Mouse (Mus musculus) lung, postnatal 14 days (tissue): Measurements from ENCODE around the gene Elmo1.

Experiments
- DNase-seq: peaks from one replicate; pipeline ENCODE4 v3.0.0; 2021

Elmo1 gene

DNA sequence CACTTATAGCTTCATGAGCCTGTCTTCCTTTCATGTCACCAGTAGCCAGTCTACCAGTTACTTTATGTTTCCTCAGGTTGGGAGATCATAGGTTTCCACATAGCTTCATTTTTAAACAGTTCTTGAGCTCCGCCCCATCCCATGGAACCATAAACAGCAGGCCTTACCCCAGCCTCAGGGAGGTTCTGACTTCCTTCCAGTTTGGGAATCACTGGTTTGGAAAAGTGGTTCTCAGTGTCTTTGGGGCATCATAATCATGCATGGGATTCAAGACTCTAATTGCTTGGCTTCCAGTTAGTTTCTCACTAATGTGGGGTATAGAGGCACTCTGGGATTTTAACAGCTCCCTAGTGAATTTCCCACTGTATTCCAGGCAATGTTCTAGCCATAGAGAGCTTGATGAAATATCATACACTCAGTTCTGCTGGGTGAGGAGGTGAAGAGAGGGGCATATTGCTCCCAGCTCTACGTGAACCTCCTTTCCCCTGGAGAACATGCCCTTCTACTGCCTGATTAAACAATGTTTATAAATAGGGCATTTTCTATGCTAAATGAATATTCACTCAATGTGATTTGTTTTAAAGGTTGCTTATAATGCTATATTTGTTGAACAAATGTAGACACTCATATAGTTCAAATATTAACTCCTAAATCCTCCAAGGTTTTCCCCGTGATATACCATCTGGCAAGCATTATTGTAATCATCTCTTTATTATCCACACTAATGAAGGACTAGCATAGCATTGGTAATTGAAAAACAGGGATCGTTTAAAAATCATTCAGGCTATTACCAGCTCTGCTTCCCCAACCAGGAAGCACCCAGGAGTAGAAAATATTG lies 244.9 kb downstream of the Elmo1 start:
- no peak for DNase-seq

DNA sequence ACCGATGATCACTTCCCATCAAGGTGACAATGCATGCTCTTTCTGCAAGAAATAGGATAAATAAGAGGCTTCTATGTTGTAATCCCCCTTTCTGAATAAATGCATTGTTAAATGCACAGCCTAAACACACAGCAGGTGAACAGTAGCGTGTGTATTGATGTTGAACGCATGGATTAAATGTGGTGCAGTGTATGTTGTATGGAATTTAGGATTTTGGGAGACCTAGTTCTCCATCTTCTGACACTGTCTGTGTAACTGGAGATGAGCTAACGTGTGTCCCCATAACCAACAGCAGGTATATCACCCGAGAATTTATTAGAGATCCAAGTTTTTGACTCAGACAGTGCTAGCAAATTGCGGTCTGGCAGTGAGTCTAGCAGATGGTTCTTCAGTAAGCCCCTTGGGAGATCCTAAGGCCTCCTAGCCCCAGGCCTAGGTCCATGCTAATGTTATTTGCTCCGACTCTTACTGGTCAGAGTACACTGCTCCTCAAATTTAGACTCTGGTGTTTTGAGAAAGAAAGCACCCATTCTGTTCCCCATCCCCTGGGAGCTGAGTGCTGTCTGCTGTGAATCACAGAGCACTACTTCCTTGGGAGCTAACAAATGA lies 245.6 kb downstream of the Elmo1 start:
- DNase-seq = no peak

DNA sequence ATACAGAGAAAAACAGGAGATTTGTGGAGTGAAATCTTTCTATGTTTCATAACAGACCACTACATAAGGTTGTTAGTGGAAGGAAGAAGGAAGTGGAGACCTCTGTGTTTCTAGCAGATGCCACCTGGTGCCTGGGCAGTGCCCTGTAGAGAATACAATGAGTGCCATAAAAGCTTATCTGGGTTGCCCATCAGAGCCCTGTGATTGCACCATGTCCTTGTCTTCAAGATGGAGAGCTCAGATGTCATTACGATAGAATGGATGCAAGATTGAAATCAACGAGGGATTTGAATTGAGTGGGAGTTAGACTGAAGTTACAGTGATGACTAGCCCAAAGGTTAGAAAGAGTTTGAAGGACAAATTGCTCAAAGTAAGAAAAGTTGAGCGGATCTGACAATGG lies 252.5 kb downstream of the Elmo1 start:
- DNase-seq = no peak

DNA sequence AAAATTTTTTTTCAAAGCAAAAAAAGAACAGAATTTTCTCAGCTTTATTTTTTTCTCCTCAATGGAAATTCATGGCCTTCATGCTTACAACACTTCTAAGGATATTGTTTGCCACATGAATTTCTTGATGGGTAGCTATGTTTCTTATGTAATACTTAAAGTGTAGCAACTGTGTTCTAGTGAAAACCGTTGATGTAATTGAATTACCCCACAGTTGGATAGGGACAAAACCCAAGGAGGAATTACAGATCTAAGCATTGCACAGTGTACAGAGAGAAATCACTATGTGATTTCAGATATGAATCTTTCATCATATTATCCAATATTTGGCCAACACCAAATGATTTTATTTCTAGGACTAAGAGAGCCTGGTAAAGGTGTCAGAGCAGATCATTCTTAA lies 259.4 kb downstream of the Elmo1 start:
- DNase-seq = no peak

DNA sequence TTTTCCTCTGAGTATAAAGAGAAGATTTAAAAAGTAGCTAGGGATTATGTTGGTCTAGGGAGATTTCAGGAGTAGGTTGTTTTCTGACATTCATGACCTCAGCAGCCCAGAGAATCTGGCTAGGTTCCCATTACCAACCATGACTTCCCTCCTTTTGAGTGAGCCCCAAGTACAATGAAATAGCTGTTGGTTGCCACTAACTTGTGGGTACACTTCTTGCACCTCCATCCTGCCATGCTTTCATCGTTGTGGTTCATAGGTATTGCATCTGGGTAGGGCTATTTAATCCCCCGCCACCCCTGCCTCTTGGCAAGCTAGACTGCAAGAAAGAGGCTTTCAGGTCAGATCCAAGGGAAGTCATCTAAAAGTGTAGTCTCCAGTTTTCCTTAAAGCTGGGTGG lies 262.2 kb downstream of the Elmo1 start:
- no peak for DNase-seq

DNA sequence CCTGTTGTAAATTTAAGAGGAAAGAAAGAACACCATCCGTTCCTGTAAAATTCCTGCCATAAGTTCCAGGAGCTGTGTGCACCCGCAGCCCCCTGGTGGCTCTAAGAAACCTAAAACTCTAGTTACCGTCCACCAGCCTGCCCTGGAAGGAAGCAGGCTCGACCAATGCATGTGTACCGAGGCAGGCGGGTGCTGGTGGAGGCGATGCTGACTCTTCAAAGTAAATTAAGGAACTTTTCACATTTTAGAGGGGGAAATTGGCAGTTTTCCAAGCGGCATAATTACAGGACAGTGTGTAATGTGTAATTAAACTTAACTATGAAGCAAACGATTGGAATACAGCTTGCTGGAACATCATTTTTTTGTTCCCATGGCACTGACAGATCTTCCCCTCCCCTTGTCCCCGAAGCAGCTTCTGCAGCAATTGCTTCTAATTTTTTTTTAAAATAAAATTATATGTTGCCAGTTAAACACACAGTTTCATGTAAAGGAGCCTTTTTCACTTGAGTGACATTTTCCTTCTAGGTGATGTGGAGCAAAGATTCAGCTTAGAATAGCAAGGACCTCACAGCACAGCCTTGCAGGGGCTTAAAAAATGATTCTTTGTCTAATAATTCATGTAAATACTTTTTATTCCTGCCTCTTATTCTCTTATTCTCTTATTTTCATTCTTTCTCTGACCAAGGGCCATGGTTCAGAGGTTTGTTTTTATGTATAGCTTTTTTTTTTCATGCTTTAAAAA lies 263.6 kb downstream of the Elmo1 start:
- no peak for DNase-seq

- no peak for DNase-seq
Measured at GRCm38 (mm10) chr13:20354604-20354999, 264.2 kb downstream of the Elmo1 start.

- DNase-seq = no peak
Measured at GRCm38 (mm10) chr13:20362541-20362940, 272.1 kb downstream of the Elmo1 start.

GRCm38 (mm10) chr13:20365828-20366593 lies 275.6 kb downstream of the Elmo1 start:
- no peak for DNase-seq

DNA sequence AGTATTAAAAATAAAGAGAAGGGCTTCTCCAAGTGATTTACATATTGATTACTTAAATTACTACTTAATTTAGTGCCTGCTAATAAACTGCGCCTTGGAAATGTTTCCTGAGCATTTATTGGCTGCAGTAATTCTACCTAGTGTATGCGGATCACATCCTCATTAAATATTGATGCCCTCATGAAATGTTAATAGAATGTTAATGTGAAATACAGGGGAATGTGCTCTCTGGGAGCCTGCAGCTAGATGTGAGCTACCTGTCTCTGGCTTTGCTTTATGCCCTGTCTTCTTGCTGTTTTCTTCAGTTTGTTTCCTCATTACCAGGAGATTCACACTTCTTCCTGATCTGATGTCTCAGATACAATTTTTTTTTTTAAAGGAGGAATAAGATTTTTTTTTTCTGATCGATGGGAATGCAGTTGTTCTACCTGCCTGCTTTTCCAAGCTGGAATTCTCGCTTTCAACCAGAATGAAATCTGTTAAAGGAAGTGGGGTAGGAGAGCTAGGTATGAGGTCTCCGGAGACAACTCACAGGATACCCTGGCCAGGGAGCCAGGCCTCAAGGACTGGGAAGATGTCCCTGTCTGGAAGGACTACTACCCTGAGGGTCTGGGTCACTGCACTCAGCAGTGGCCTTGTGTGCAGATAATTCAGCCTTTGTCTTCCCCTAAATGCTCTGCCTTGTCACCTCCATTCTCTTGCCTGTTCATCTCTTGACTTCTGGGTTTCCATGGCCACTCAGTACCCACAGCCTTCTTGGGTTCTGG lies 279.8 kb downstream of the Elmo1 start:
- DNase-seq = no peak

DNA sequence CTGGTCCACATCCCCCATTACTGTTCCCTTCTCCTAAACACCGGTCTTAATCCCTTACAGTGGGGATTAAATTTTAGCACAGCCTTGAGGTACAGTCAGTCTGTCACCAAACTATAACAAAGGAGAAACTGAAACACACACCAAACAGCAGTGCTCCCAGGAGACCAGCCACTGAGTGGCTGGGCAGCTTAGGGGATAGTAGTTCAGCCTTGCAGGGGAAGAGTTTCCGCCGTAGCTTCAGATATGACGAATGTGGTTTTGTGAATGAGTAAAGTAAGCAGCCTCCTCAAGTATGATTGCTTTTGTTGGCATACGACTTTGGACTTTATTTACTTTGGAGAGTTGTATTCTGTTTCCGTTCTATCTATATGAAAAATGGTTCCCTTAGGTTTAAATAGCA lies 281.1 kb downstream of the Elmo1 start:
- DNase-seq = no peak

DNA sequence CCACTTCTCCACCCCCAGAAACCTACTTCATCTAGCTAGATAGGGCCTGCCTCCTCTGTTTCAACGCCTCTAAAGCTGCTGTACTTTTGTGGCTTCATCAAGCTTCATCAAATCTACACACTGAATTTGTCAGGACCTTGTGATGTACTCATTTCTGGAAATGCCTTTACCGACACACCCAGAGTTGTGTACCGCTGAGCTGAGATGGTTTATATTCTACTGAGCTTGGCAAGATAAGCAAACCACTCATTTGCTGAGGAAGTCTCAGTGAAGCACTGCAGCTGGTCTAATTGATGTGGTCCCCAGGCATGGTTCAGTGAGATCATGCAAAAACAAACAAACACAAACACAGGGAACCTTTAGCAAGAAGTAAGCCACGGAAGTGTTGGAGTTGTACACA lies 281.9 kb downstream of the Elmo1 start:
- DNase-seq = no peak

- DNase-seq = no peak
Measured at GRCm38 (mm10) chr13:20378869-20379268, 288.5 kb downstream of the Elmo1 start.

GRCm38 (mm10) chr13:20383875-20384274 lies 293.5 kb downstream of the Elmo1 start:
- DNase-seq = peak; percentile 15

DNA sequence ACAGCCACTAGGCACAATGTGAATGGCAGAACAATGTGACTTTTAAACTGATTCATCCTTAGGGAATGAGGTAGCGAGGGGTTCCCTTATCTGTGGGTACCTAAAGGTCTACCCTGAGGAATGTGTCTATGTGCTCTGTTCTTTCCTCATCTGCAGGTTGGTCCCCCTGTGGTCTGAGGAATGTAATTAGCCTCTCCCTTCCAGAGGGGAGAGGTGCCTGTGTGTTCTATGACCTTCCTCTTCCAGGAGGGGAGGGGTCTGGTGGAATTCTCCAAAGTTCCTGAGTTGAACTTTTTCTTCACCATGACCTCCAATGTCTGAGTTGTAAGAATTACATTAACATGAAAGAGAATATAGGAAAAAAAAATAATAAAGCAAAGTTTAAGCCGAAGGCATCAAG lies 294.4 kb downstream of the Elmo1 start:
- DNase-seq = no peak

DNA sequence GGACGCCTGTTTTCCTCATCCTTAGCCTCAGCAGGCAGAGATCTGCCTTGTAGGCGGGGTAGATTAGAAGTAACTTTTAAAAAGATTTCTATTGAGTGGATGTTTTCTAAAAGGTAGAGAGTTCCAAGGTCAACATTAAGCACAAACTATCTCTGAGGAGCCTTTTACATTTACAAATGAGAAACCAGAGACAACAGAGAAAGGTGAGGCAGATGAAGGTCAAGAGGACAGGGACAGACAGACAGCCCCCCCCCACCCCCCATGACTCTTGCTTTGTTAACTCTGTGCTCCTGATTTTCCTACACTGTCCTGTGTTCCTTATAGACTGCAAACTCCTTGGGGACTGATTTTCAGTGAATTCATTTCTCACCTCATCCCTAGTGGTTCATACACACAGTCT lies 295.0 kb downstream of the Elmo1 start:
- DNase-seq = no peak

DNA sequence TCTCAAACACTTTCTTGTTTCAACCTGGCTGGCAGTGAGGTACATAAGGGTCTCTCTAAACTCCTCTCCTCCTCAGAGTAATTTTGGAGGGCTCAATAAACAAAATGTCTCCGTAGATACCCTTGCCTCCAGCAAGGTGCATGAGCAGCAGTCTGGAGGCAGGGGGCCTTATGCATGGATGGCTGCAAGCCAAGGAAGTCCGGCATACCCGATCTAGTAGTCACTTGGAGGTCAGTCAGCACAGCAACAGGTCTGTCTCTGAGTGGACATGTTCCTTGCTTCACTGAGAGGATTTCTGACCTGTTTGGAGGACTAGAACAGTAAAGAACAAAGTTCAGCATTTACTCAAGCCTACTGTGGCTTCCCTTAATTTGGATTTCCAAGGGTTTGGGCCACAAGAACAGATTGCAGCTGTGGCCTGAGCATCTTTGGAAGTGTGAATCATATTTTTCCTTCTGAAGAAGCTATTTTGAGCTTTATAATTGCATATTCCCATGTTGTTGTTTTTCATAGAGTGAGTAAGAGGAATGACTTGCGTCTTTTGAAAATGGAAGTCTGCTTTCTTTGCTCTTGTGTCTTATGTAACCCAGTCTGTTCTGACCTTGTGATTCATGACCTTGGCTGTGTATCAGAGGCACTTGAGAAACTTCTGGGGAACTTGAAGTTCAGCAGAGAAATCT lies 296.2 kb downstream of the Elmo1 start:
- DNase-seq = peak; percentile 70

GRCm38 (mm10) chr13:20392824-20393598 lies 302.6 kb downstream of the Elmo1 start:
- no peak for DNase-seq

- no peak for DNase-seq
Measured at GRCm38 (mm10) chr13:20397744-20398143, 307.3 kb downstream of the Elmo1 start.

GRCm38 (mm10) chr13:20398311-20398710 lies 307.9 kb downstream of the Elmo1 start:
- peak; percentile 33 for DNase-seq

DNA sequence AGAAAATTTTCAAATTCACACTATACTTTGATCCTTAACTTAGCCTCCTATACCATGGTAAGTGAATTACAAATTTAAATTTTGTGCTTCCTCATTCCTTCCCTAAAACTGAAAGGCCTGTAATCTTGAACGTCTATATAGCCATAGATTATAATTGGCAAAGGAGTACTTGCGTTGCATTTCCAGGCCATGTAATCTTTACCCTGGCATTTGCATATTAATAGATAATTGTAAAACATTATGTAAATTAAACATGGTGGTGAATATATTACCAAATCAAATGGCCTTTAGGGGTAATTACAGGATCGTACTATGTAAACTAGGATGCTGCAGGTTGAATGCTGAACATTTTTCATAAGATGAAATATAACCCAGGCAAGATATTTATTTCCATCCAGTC lies 314.1 kb downstream of the Elmo1 start:
- no peak for DNase-seq
